Mouse (Mus musculus) embryo, embryonic 9.5 days (tissue): ENCODE data around the gene Gm7358.
"Not testable (repeated sequence)": the region's sequence is repeated elsewhere in the genome, so short reads cannot be mapped to it uniquely, and the experiment has no call there.

Source experiments
- DNase-seq: peaks from one replicate; pipeline ENCODE4 v3.0.0-alpha.2; 2017; ENCODE audit errors: extremely low spot score

Gm7358 gene

GRCm38 (mm10) chr17:14059431-14059830 lies at the start of gene Gm7358:
Gene Gm7358 (minus strand): TSS chr17:14059531.
- DNase-seq: not testable (repeated sequence)

- not testable (repeated sequence) for DNase-seq
Observed at GRCm38 (mm10) chr17:14103018-14103417, 43.7 kb upstream of the Gm7358 start.

GRCm38 (mm10) chr17:14101446-14101980 lies 42.2 kb upstream of the Gm7358 start:
- not testable (repeated sequence) for DNase-seq

GRCm38 (mm10) chr17:14099886-14100285 lies 40.6 kb upstream of the Gm7358 start:
- DNase-seq: peak; percentile 24

GRCm38 (mm10) chr17:14094165-14094564 lies 34.8 kb upstream of the Gm7358 start:
- not testable (repeated sequence) for DNase-seq

GRCm38 (mm10) chr17:14086629-14087028 lies 27.3 kb upstream of the Gm7358 start:
- not testable (repeated sequence) for DNase-seq

- not testable (repeated sequence) for DNase-seq
Observed at GRCm38 (mm10) chr17:14041880-14042279, 17.5 kb downstream of the Gm7358 start.

GRCm38 (mm10) chr17:14037012-14037411 lies 22.3 kb downstream of the Gm7358 start:
- DNase-seq: not testable (repeated sequence)

GRCm38 (mm10) chr17:14036113-14036512 lies 23.2 kb downstream of the Gm7358 start:
- DNase-seq: not testable (repeated sequence)
